Mouse (Mus musculus) adrenal gland (tissue): ENCODE measurements around the gene Srsf12.

ENCODE experiments used
- intact Hi-C: fragments of 180-260 bp; cut with DNase I; formaldehyde crosslinking; loops from one replicate; pipeline ENCODE4 v1.15.1; 2025
- long read RNA-seq, 2 experiments: library from polyadenylated mRNA; unstranded; transcript quantifications; one replicate each; pipeline ENCODE4 v2.0.0; 2020; ENCODE audit warnings: borderline replicate concordance in 1 of 2; ENCODE audit not compliant: insufficient replicate concordance in 1 of 2

Srsf12 gene
- long read RNA-seq, experiment 1 = 0 reads
- long read RNA-seq, experiment 2, partial matches to known transcripts = 0 of 1 reads
- long read RNA-seq, experiment 2, other reads (novel, unspliced or antisense) = 0 of 1 reads

DNA sequence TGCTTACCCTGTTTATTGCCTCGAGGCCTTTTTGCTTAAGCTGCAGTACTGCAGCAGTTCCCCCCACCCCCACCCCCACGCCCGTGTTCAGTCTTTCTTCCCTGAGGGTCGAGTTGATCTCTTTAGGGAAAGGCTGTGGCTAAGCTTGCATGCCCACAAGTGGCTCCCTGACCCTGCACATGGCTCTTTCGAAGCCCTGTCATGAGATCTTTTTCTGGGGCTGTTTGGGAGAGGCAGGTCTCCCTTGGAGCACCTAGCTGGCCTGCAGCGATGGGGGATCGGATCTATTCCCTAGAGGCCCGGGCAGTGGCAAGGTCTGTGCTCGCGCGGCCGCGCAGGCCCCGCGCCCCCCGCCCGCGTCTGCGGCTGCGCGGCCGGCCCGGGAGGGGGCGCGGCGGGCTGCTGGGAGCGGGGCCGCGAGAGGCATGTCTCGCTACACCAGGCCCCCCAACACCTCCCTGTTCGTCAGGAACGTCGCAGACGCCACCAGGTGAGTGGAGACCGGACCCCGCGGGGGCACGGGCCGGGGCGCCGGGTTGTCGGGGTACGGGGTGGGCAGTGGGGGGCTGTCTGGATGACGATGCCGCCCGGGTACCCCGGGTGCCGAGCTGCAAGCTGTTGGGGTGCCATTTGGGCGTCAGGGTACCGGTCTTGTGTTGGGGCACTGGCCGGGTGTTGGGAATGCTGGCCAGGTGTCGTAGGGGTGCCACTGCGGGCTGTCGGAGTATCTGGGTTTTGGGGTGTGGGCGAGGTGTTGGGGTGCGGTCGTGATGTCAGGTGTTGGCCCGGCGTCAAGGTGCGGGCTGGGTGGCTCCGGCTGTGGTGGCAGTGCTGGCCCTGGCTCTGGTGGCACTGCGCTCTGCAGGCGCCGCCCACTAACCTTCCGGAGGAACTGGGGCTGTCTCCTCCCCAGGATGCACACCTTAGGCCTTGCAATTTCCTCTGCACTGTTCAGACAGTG is at the start of gene Srsf12:
Gene Srsf12, plus strand, starts transcription at position 111 of the 961 bp plus-strand sequence.
- intact Hi-C loops = no loop called here

DNA sequence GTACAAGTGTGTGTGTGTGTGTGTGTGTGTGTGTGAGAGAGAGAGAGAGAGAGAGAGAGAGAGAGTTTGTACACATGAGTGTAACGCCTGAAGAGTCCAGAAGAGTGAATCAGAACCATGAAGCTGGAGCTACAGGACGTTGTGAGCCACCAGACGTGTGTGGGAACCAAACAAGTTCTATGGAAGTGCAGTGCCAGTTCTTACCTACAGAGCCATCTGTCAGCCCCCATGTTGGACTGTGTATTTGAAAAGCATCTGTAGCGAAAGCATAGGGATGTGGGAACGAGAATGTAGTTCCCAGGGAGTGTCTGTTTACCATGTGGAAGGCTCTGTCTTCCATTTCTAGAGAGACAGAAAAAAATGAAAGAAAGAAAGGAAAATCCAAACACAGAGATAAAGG is 25.3 kb upstream of the Srsf12 start:
- intact Hi-C loops = no loop called here

DNA sequence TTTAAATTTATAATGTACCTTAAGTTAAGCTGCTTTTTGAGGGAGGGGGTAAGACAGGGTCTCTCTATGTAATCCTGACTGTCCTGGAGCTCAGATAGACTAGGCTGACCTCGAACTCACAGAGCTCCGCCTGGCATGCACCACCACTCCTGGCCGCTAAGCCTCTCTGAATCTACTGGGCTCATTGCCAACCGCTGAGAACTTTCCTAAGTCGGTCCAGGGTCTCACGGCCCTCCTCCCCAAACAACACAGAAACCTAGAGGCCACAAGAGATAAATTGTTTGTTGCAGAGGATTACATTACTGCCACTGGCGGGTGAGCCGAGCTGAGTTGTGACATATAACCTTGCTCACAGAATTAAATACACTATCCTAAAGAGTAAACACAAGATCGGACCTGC is 20.6 kb upstream of the Srsf12 start:
- intact Hi-C loops = no loop called here

DNA sequence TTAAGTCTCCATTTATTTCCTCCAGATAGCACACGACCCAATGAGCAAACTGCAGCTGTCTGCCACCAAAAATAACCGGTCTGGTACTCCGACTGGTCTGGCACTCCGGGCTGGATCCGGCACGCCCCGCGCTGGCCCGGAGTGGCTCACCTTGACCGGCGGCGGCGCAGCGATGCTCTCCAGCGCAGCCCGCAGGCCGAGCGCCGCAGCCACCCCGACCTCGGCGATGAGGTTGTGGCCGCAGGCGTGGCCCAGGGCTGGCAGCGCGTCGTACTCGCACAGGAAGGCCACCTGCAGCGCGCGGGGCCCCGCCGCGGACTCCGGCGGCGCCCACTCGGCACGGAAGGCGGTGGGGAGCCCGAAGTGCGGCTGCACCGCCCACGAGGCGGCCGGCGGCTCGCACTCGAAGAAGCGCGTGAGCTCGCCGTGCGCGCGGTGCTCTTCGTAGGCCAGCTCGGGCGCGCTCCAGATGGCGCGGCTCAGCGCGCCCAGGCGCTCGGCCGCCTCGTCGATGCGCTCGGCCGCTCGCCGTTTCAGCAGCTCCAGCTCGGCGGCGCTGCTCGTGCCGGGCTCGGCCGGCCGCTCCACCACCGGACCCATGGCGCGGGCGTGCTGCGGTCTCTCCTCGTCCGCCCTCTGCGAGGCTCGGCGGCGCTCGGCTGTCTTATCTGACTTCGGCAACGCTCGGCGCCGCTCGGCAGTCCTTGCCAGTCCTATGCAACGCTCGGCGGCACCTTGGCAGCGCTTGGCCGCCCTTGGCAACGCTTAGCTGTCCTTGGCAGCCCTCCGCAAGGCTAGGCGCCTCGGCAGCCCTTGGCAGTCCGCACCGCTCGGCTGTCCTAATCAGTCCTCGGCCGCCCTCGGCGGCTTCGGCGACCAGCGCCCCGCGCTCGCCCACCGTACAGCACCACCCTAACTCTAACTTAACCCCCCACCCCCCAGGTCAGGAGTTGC is 19.7 kb upstream of the Srsf12 start:
- intact Hi-C loops = no loop called here

DNA sequence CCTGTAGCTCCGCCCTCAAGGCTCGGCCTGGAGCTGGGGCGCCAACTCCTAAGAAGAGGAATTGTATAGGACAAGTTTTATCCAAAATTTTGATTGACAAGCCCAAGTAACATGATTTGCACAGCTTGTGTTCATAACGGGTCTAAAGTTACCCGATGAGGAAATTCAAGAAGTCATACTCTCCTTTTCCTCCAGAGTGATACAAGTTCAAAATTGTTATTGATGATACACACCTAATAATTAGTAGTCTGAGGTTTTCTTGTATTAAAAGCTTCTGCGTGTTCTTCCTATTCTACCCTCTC is 19.1 kb upstream of the Srsf12 start, which contains the start of gene Pm20d2:
Gene Pm20d2, minus strand, starts transcription at position 3 of the 302 bp plus-strand sequence.
- intact Hi-C loops = no loop called here

DNA sequence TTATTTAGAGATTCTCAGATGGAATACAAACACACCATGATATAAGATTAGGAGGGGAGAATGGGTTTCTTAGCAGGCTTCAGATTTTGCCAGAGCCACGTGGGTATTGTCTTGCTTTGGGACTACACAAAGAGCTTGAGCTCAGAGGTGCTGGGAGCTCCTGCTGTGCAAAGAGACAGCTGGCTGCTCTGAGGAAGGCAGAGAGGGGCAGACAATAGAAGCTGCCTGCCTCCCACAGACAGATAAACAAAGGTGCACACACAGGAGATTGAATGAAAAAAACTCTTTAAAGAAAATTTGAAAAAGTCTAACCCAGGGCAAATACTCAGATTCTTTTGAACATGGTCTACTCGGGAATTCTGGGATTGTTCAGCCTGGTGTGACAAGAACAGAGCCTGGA is 10.7 kb upstream of the Srsf12 start:
- intact Hi-C loops = no loop called here

DNA sequence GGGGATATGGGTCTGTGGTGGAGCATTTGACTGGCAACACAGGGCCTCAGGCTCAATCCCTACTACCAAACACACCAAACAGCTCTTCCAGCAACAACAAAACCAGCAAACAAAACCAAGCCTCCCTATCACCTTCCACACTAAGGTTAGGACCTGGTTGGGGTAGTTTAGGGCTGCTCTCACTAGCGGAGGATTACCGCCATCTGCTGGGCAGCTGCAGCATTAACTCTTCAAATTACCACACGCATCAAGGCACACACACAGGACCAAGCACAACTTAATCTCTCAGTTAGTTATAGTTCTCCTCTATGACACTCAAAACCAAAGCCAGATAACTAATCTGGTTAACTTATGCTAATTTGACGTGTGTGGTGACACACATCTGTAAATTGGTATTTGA is 4.1 kb upstream of the Srsf12 start:
- intact Hi-C loops = loop anchor here (1.0 to 2.0 kb wide), 2 partner anchors 56 to 80 kb away; no protein-coding TSS in a partner anchor

DNA sequence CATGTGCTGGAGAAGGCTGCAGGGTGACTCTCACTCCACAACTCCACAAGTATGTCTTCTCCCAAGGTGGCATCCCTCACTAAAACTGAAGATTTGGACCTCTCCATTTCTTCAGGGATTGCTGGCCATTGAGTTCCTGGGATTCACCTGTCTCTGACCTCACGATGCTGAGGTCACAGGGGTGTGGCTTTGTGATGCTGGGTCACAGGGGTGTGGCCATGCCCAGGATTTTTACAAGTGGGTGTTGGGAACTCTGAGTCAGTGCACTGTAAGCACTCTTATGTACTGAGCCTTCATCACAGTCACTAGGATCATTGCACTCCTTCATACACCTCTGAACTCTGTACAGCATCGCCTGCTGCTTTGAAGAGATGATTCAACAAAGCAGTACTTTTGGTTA is 1.2 kb upstream of the Srsf12 start:
- intact Hi-C loops = loop anchor here (2.0 kb wide), 1 partner anchor 85 kb away; no protein-coding TSS in a partner anchor

DNA sequence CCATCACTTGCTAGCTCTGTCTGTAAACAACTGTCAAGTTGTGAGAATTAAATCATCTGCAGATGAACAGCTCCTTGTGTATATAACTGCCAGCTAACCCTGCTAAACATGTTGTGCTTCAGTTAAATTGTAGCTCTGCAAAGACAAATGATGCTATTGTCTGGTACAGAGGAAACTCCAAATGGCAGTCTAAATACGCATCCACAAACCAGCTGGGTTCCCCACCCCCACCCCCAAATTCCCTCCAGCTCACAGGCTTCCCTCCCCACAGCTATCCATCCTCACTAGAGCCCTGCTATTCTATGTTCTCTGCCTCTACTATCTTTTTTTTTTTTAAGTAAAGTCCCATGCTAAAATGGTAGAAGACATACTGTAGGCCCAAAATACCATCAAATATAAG is 13.1 kb downstream of the Srsf12 start:
- intact Hi-C loops = no loop called here

DNA sequence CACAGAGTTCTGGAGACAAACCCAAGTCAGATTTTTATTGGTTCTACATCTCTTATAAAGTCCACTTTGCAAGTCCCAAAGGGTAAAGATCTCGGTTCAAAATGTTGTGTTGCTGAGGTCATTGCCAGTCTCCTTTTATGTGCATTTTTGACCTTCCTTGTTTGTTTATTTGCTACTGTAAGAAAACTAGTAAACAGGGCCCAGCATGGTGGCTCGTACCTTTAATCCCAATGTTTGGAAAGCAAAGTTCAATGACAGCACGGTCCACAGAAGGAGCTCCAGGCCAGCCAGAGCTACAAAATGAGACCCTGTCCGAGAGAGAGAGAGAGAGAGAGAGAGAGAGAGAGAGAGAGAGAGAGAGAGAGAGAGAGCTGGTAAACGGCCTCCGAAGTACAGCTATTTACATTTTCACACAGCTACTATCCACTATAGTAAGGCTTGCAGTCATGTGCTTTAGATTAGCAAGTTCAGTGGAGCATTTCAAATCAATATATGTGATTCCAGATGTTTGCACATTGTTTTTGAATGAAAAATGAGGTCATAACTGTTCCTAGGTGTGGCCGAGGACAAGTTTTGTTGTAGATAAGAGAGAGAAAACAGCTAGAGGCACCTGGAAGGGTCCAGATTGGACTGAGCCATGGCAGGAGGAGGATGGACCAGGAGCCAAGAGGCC is 15.3 kb downstream of the Srsf12 start:
- intact Hi-C loops = no loop called here

DNA sequence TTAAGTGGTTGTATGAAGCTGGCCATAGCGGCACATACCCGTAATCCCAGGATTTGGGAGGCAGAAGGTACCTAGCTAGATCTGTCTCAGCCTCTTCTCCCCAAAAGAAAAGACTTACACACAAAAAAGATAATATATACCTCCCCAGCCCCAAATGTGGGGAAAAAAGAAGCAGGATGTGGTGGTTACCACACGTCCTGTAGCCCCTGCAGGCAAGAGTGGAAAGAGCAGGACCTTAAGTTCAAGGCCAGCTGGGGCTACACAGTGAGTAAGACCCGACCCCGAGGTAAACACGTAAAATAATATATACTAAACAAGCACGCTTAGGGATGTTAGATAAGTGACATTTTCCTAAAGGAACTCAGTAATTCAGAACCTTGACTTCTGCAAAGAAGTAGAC is 18.4 kb downstream of the Srsf12 start:
- intact Hi-C loops = no loop called here

DNA sequence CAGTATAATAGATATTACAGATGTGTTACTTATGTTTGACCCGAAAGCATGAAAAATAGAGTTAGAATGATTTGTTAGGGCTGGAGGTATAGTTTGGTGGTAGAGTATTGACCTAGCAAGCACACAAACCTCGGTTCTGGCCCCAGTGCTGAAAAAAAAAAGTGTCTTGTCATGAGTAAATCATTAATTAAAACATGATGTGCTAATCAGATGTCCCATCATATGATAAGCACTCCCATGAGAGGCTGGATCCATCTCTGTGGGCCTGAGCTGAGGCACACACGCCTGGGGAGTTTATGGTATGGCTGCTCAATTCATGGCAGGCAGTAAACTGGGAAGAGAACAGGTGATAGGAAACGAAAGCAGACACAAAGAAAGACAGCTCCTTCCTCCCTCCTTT is 20.8 kb downstream of the Srsf12 start:
- intact Hi-C loops = no loop called here

DNA sequence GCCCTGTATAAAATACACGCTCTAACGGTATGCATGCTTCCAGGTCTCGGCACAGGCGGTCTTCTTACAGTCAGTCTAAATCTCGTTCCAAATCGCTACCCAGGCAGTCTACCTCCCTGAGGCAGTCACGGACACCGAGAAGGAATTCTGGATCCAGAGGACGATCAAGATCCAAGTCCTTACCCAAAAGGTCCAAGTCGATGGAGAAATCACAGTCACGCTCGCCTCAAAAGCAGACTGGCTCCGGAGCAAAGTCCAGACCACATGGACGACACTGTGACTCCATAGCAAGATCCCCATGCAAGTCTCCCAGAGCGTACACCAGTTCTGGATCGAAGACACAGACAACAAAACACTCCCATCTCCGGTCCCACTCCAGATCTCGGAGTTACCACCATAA is 22.1 kb downstream of the Srsf12 start:
- intact Hi-C loops = no loop called here

DNA sequence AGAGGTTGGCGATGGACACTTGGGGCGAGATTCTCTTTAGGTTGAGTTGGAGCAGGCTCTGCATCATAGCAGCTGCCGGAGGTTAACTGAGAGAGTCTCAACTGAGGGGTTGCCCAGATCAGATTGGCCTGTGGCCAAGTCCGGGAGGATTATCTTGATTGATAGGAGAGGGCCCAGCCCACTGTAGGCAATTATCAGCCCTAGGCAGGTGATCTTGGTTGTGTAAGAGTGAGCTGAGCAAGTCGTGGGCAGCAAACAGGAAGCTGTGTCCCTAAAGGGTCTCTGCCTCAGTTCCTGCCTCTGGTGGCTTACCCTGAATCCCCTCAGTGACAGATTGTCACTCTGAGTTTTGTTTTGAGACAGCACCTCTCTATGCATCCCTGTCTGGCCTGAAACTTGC is 33.7 kb downstream of the Srsf12 start:
- intact Hi-C loops = no loop called here

DNA sequence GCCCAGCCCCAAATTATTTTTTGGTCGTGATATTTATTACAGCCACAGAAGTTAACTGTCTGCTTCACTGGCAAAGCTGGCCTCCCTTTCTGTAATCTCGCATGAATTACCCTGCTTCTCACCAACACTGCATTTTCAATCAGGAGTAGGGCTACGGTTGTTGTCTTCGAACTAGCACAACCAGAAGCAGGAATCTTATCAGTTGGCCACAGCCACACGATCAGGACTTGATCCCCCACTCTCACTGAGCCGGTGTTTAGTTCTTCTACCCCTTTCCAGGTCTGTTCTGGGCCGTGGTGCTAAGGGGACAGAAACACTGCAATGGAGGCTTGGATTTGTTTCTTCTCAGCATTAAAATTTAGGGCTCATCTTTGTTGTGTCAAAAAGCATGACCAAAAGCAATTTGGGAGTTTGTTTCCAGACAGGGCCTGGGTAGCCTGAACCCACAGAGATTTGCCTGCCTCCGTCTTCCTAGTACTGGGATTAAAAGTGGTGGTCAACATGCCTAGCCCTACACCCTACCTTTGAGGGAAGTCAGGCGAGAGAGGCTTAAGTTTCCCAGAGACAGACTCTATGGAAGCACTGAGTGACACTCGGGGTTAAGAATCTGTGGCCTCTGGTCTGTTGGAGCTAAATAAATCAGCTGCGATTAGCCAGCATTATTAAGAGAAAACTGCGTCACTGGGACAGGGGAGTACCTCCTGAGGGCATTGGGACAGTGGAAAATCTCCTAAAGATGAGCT is 34.4 kb downstream of the Srsf12 start:
- intact Hi-C loops = no loop called here

DNA sequence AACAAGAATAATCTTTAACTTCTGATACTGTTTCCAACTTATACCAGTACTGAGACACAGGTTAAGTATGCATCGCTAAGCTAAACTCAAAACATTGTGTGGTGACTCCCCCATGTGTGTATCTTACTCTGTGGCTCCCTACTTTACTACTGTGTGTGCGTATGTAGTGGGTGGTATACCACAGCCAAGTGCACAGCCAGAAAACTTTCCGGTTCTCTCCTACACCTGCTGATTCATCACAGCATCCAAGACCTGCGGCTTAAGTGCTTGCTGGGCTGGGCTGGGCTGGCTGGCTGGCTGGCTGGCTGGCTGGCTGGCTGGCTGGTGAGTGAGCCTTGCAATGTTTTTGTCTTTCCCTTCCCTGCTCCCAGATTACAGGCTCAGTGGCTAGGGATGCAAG is 35.1 kb downstream of the Srsf12 start:
- intact Hi-C loops = no loop called here

DNA sequence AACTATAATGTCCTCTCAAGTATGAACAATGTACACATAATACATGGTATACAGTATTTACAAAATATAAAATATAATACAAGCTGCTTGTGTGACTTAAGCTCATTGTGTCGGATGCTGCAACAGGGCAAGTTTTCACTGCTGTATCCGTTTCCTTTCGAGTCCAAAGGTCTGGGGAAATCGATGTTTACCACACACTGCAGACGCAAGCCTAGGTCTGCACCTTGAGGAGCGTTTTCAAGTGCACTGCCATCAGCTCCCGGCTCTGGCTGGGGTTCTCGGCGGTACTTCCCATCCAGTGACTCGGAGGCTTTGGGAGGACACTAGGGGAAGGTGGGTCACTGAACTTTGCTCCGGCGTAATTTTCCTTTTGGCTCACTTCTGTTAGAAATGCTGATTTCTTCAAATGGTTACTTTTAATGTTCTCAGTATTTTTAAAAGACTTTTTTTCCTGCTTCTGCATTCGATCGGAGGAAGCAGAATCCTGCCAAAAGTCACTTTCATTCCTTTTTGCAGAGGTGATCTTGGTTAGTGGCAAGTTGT is 37.1 kb downstream of the Srsf12 start:
- intact Hi-C loops = loop anchor here (5.0 kb wide), 1 partner anchor 41 kb away; no protein-coding TSS in a partner anchor

DNA sequence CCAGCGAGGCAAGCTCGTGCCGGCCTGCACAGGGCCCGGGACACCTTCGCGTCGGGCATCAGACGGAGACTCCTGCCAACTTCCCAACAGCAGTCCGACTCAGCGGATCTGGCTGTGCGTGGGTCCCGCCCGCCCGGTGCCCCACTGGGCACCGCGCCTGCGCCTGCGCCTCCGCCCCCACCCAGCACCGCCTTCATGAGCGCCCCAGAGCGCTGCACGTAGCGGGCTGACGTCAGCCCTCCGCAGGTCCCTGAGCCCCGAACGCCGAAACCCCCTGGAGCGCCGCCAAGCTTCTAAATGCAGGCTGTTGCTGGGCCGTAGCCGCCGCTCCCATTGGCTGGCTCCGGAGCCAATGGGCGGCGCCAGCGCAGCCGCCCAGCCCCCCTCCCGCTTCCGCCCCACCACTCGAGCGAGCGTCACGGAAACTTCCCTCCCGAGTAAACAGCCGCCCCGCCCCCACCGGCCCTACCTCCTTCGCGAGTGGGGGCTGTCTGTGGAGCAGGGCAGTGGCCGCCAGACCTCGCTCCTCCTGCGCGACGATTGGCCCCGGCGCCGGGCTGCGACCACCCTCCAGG is 38.8 kb downstream of the Srsf12 start:
- intact Hi-C loops = loop anchor here (5.0 kb wide), 1 partner anchor 40 kb away; no protein-coding TSS in a partner anchor

DNA sequence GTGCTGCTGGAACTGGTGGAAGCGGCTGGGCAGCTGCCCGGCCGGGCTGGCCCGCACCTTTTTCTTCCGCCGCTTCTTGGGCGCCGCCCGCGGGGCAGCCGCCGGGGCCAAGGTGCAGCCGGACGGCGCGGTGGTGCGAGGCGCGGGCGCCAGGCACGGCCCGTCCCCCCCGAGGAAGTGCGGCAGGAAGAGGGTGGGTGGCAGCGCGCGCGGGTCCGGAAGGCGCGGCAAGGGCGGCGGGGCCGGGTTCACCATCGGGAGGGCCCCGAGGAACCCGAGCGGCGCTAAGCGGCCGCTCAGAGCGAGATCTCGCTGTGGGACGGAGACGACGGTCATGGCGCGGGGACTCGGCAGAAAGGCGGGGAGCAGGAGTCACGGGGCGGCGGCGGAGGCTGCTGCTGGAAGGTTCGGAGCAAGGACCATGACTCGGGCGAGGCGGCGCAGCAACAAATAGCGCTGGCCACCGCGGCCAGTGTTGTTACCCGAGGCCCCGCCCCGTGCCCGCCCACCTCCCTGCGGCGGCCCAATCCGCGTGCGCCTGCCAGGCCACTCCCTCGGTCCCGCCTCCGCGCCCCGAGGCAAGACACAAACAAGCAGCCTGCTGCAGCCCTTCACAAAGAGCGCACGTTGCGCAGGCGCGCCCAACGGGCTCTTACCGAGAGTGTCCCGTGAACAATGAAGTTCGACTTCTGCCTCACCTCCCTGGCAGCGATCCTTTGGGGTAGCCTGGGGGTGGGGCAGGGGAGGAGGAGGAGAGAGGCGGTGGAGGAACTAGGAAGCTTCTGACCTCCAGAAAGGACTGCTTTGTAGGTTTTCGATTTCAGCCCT is 39.5 kb downstream of the Srsf12 start:
- intact Hi-C loops = loop anchor here (5.0 kb wide), 1 partner anchor 39 kb away; no protein-coding TSS in a partner anchor
